Mouse (Mus musculus) olfactory bulb, adult 2 months (tissue): Measurements from ENCODE around the gene Zbtb22. TPM values are rescaled to one million over a fixed set of nuclear protein-coding genes. Genes with fewer than 3 reads are reported as not detected.

ENCODE experiments used
- H3K27ac ChIP-seq: fragments of 200-500 bp; 2 replicates; pipeline ENCODE4 v1.5.1; 2012; ENCODE audit warnings: low read depth, low read length; ENCODE audit not compliant: insufficient read depth
- H3K4me1 ChIP-seq: fragments of 200-500 bp; 2 replicates; pipeline ENCODE4 v1.6.1; 2012; ENCODE audit warnings: low read length; ENCODE audit not compliant: control insufficient read depth, insufficient read depth
- H3K4me3 ChIP-seq: fragments of 200-500 bp; 2 replicates; pipeline ENCODE4 v1.5.1; 2012; ENCODE audit warnings: mild to moderate bottlenecking, low read depth, low read length, moderate library complexity; ENCODE audit not compliant: insufficient read depth
- CTCF ChIP-seq: fragments of 200-500 bp; IDR thresholded peaks from 2 replicates; pipeline ENCODE4 v1.5.1; 2012; ENCODE audit warnings: low read depth, mild to moderate bottlenecking, low read length, moderate library complexity; ENCODE audit not compliant: insufficient read depth
- POLR2A ChIP-seq: fragments of 200-500 bp; IDR thresholded peaks from 2 replicates; pipeline ENCODE4 v1.6.1; 2012; ENCODE audit warnings: mild to moderate bottlenecking, low read depth, low read length, moderate library complexity; ENCODE audit not compliant: insufficient read depth
- WGBS: fragments of 180-500 bp; shearing (Covaris S2); methylation state at CpG from one replicate; pipeline ENCODE4 v1.1.7; 2018; 5-methylcytosine and 5-hydroxymethylcytosine counted together
- polyA plus RNA-seq: library from polyadenylated mRNA; stranded (reverse); fragments of >200 nt; gene quantifications from 2 replicates; pipeline ENCODE4 v1.2.4, GENCODE M21; 2012; ENCODE audit warnings: low replicate concordance; ENCODE audit not compliant: missing spikeins, insufficient read depth, insufficient read length

The Zbtb22 gene
- polyA plus RNA-seq, 1 experiment, result not detected

DNA sequence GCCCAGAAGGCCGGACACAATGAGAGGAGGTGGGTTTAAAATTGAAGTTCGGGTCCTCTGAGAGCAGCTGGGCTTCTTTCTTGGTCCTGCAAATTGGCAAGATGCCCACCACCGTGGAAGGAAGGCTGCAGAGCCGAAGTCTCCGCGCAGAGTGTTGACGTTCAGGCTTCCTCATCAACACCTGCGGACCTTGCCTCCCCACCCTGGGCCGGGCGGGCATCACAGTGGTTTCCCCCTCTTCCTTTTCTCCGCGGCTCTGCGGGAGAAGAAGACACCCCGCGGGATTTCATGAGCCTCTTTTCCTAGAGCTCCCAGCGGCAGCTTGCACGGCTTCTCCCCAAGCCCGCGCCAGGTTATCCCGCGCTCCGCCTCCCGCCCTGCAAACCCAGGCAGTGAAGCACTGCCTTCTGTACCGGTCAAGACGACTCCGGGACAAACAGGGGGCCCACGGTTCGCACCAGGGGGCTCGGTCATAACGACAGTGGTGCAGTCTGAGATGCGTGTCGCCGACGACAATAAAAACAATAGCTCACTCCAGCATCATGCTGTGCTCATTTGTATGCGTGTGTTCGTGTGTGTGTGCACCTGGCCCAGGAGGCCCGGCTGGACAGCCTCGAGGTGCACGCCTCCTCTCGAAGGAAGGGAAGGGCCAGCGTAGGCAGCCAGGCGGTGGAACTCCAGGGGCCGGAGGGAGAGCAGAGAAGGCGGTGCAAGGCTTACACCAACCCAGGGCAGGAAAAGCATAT lies 7.2 kb upstream of the Zbtb22 start:
- Histone ChIP-seq H3K4me3 (peak overlapping the region; percentile 54), H3K27ac (peak overlapping the region; percentile 22), H3K4me1 (peaks cover 15% of the 10 kb centered on the region)
- under 1% methylated on average over 44 of the region's 44 CpGs for WGBS
- TF ChIP-seq CTCF (no peak), POLR2A (no peak)

DNA sequence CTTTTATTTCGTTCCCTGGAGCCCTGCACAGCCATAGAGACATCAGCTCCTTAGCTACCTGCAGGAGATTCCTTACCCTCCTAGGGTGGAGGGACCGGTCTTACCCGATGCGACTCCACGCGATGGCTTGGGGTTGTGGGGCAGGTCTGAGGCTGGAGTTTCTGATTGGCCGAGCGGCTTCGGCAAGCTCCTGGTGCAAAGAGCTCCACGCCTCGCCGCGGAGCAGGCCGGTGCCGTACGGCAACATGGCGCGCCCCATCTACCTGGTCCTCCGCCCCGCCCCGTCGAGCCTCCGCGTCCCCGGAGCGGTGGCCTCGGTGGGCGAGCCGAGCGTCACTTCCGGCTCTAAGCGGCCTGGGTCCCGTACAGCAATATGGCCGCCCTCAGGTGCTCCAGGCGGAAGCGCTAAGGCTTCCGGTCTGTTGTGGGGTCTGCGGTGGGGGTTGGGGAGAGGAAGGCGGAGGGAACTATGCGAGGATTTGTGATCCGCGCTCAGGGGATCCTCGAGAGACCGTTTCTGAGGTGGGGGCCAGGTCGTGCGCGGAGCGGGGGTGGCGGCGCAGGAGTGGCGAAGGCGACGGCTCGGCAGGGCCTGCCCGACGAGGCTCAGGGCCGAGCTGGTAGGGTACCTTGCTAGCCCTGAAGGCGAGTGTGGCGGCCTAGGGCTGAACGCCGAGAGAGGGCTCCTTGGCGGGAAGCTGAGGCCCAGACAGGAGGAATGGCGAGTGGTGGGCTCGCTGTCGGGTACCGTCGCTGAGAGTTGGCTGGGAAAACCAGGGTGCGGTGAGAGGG lies 6.4 kb upstream of the Zbtb22 start, which contains the start of gene Daxx:
Daxx (plus strand) TSS at position 338 of the 792 bp plus-strand sequence.
- H3K4me1 ChIP-seq, result peaks cover 15% of the 10 kb centered on the region
- H3K27ac ChIP-seq, result peak within 1 kb of the TSS; percentile 74
- no peak for TF ChIP-seq CTCF
- peak; percentile 55; the same call in 1 of the 2 replicates for TF ChIP-seq POLR2A
- 1% methylated on average over 68 of the region's 68 CpGs for WGBS
- H3K4me3 ChIP-seq, result peak within 1 kb of the TSS; percentile 92

DNA sequence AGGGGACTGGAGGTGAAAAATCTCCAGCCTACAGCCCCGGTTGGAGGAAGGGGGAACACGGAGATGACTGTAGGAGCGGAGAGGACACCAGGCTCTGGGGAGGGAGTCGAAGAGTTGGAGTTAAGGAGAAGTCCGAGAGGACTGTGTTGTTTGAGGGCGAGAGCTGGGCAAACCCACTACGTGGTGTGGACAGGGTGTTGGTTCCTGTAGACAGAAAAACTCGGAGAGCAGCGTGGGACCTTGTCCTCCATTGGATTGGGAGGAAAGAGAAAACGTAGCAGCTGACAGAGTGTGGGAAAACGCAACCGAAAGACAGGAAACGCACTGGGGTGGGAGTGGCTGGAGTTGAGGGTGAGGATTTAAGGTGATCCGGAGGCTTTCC lies 5.8 kb upstream of the Zbtb22 start:
- Histone ChIP-seq H3K4me1 (peaks cover 15% of the 10 kb centered on the region), H3K4me3 (peak overlapping the region; percentile 92), H3K27ac (peak overlapping the region; percentile 74)
- TF ChIP-seq POLR2A (no peak), CTCF (no peak)
- under 1% methylated on average over 14 of the region's 14 CpGs for WGBS

DNA sequence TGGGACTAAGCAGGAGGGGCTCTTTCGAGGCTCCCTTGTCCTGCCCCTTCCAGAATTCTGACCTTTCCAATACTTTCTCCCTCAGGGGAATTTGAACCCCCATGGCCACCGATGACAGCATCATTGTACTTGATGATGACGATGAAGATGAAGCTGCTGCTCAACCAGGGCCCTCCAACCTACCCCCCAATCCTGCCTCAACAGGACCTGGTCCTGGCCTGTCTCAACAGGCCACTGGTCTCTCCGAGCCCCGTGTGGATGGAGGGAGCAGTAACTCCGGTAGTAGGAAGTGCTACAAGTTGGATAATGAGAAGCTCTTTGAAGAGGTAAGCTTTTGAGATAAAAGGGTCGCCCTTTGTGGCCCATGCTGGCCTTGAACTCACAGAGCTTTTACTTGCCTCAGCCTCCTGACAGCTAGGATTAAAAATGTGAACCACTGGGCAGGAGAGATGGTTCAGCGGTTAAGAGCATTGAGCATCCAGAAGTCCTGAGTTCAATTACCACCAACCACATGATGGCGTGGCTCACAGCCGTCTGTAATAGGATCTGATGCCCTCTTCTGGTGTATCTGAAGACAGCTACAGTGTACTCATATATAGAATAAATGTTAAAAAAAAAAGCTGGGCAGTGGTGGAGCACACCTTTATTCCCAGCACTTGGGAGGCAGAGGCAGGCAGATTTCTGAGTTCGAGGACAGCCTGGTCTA lies 5.2 kb upstream of the Zbtb22 start:
- 41% methylated on average over 11 of the region's 11 CpGs for WGBS
- Histone ChIP-seq H3K4me3 (peak overlapping the region; percentile 92), H3K4me1 (peaks cover 19% of the 10 kb centered on the region), H3K27ac (no peak overlapping the region)
- no peak for TF ChIP-seq CTCF
- TF ChIP-seq POLR2A, result no peak

DNA sequence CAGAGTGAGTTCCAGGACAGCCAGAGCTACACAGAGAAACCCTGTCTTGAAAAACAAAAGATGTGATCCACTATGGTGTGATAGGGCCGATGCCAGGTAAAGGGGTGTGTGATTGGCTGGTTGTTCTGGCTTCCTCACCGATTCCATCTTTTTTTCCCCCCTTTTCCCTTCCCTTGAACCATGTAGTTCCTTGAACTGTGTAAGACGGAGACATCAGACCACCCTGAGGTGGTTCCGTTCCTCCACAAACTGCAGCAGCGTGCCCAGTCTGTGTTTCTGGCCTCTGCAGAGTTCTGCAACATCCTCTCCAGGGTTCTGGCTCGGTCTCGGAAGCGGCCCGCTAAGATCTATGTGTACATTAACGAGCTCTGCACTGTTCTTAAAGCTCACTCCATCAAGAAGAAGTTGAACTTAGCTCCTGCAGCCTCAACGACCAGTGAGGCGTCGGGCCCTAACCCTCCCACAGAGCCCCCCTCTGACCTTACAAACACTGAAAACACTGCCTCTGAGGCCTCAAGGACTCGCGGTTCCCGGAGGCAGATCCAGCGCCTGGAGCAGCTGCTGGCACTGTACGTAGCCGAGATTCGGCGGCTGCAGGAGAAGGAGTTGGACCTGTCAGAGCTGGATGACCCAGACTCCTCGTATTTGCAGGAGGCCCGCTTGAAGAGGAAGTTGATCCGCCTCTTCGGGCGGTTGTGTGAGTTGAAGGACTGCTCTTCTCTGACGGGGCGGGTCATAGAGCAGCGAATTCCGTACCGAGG lies 4.5 kb upstream of the Zbtb22 start:
- WGBS, result 88% methylated on average over 31 of the region's 31 CpGs
- Histone ChIP-seq H3K27ac (no peak overlapping the region), H3K4me3 (no peak overlapping the region), H3K4me1 (peaks cover 19% of the 10 kb centered on the region)
- TF ChIP-seq POLR2A, result no peak
- TF ChIP-seq CTCF, result no peak

DNA sequence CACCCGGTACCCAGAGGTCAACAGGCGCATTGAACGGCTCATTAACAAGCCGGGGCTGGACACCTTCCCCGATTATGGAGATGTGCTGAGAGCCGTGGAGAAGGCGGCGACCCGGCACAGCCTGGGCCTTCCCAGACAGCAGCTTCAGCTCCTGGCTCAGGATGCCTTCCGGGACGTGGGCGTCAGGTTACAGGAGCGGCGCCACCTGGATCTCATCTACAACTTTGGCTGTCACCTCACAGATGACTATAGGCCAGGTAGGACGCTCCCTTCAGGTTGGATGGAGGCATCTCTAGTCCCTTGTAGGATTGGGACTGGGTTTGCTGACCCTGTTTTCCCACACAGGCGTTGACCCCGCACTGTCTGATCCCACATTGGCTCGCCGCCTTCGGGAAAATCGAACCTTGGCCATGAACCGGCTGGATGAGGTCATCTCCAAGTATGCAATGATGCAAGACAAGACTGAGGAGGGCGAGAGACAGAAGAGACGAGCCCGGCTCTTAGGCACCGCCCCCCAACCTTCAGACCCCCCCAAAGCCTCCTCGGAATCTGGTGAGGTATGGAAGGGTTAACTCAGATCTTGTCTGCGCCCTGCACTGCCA lies 3.8 kb upstream of the Zbtb22 start:
- WGBS, result 90% methylated on average over 28 of the region's 28 CpGs
- no peak overlapping the region for H3K4me3 ChIP-seq
- TF ChIP-seq CTCF, result no peak
- no peak for TF ChIP-seq POLR2A
- peaks cover 22% of the 10 kb centered on the region for H3K4me1 ChIP-seq
- H3K27ac ChIP-seq, result no peak overlapping the region

DNA sequence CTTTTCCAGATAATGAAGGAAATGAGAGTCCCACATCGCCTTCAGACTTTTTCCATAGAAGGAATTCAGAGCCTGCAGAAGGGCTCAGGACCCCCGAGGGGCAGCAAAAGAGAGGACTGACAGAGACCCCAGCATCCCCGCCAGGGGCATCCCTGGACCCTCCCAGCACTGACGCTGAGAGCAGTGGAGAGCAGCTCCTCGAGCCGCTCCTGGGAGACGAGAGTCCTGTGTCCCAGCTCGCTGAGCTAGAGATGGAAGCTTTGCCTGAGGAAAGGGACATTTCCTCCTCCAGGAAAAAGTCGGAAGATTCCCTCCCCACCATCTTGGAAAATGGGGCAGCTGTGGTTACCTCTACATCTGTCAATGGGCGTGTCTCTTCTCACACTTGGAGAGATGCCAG lies 2.4 kb upstream of the Zbtb22 start:
- Histone ChIP-seq H3K4me3 (no peak overlapping the region), H3K27ac (no peak overlapping the region), H3K4me1 (peaks cover 30% of the 10 kb centered on the region)
- no peak for TF ChIP-seq CTCF
- TF ChIP-seq POLR2A, result no peak
- WGBS, result 88% methylated on average over 10 of the region's 10 CpGs

DNA sequence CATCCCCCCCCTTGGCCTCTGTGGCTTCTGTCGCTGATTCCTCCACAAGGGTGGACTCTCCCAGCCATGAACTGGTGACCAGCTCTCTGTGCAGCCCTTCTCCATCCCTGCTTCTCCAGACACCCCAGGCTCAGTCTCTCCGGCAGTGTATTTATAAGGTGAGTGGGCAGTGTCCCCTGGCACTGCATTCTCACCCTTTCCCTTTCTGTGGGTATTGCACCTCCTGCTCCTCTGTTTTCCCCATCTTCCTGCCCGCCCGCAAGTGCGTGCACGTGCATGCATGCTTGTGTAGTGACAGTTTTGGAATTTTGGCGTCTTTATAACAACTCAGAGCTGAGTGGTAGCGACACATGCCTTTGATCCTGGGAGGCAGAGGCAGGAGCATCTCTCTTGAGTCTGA lies 1.8 kb upstream of the Zbtb22 start:
- no peak for TF ChIP-seq POLR2A
- no peak for TF ChIP-seq CTCF
- Histone ChIP-seq H3K4me1 (peaks cover 31% of the 10 kb centered on the region), H3K4me3 (no peak overlapping the region), H3K27ac (no peak overlapping the region)
- WGBS, result 93% methylated on average over 8 of the region's 8 CpGs
